Comparison of ENCODE assay signal across 18 mouse cellular contexts in genomic region chr17:62939171-62939570, GRCm38 (mm10). TPM values are rescaled to one million over a fixed set of nuclear protein-coding genes. Genes with fewer than 3 reads are reported as not detected.
DNase-seq lines count a peak whose midpoint lies in the region; ATAC-seq and TF ChIP-seq lines count a peak whose summit lies in the region.
"Had no signal": no experiment of that assay in that cellular context is flagged by ENCODE, and none has a peak within 500 bp of the region (broad histone marks: within the 10 kb centered on the region; RNA-seq: fewer than 3 reads in every experiment).

No protein-coding gene starts in this region.

- TF ChIP-seq POLR2A in brain, embryonic 14.5 days (IDR thresholded peaks at IDR 0.05; ENCODE audit: borderline replicate concordance, extremely low read depth, insufficient read depth, insufficient read length, poor library complexity, severe bottlenecking): no peak

- H3K4me3 ChIP-seq in heart, postnatal 0 days (ENCODE audit: low read depth, low read length): no peak overlapping the region
- H3K4me3 ChIP-seq in lung, embryonic 14.5 days (ENCODE audit: low read depth, low read length): no peak overlapping the region
- H3K4me3 ChIP-seq: lung, embryonic 15.5 days had no signal

- no peak overlapping the region for H3K27ac ChIP-seq in heart, postnatal 0 days (ENCODE audit: low read depth)
- H3K27ac ChIP-seq in lung, embryonic 14.5 days (ENCODE audit: low read depth): no peak overlapping the region
- H3K27ac ChIP-seq: lung, embryonic 15.5 days had no signal

- no peaks in the 10 kb centered on the region for H3K36me3 ChIP-seq in heart, postnatal 0 days (replicated peaks; ENCODE audit: control insufficient read depth, insufficient read depth, low read length)
- H3K36me3 ChIP-seq in lung, embryonic 14.5 days (ENCODE audit: insufficient read depth): no peaks in the 10 kb centered on the region
- H3K36me3 ChIP-seq: heart, embryonic 12.5 days; limb, embryonic 10.5 days; lung, embryonic 15.5 days had no signal

- H3K27me3 ChIP-seq in heart, postnatal 0 days (ENCODE audit: control insufficient read depth, insufficient read depth, low read length): no peaks in the 10 kb centered on the region
- H3K27me3 ChIP-seq in lung, embryonic 14.5 days (ENCODE audit: insufficient read depth, low read length): no peaks in the 10 kb centered on the region
- H3K27me3 ChIP-seq: heart, embryonic 12.5 days; lung, embryonic 15.5 days had no signal

- no peaks in the 10 kb centered on the region for H3K9me3 ChIP-seq in heart, postnatal 0 days (replicated peaks; ENCODE audit: control insufficient read depth, low read length)
- no peaks in the 10 kb centered on the region for H3K9me3 ChIP-seq in lung, embryonic 14.5 days (ENCODE audit: low read depth, low read length)
- H3K9me3 ChIP-seq: heart, embryonic 12.5 days; limb, embryonic 10.5 days; lung, embryonic 15.5 days had no signal

- 0 out of 2 replicates have a peak, but pooled peaks cover 3% of the 10 kb centered on the region for H3K4me1 ChIP-seq in heart, postnatal 0 days (ENCODE audit: control insufficient read depth, insufficient read depth)
- H3K4me1 ChIP-seq in lung, embryonic 14.5 days (ENCODE audit: insufficient read depth): peaks cover 6% of the 10 kb centered on the region

- 39% methylated on average over 4 of the region's 4 CpGs for WGBS in heart, postnatal 0 days
- 69% methylated on average over 4 of the region's 4 CpGs for WGBS in lung, embryonic 14.5 days

- H3K4me2 ChIP-seq in heart, postnatal 0 days (ENCODE audit: low read depth, low read length): no peak overlapping the region
- no peak overlapping the region for H3K4me2 ChIP-seq in lung, embryonic 14.5 days
- H3K4me2 ChIP-seq: liver, embryonic 11.5 days; lung, embryonic 15.5 days had no signal

- no peak overlapping the region for H3K9ac ChIP-seq in heart, postnatal 0 days (replicated peaks; ENCODE audit: low read depth, low read length)
- H3K9ac ChIP-seq in lung, embryonic 14.5 days: no peak overlapping the region
- H3K9ac ChIP-seq: heart, embryonic 12.5 days; lung, embryonic 15.5 days had no signal

- ATAC-seq in heart, postnatal 0 days (ENCODE audit: insufficient read depth, low read depth): no peak
- no peak for ATAC-seq in lung, embryonic 14.5 days (ENCODE audit: insufficient read depth)
- ATAC-seq: hindbrain, embryonic 16.5 days; intestine, postnatal 0 days had no signal

- TF ChIP-seq CTCF in heart, postnatal 0 days (IDR thresholded peaks at IDR 0.05; ENCODE audit: low read depth): no peak
- TF ChIP-seq CTCF in lung, embryonic 14.5 days (IDR thresholded peaks at IDR 0.05; ENCODE audit: low read depth): no peak
- no peak for TF ChIP-seq CTCF in brain, embryonic 14.5 days (IDR thresholded peaks at IDR 0.05; ENCODE audit: borderline replicate concordance, extremely low read depth, insufficient read depth, insufficient read length)

- TF ChIP-seq EP300 in heart, postnatal 0 days (IDR thresholded peaks at IDR 0.05; ENCODE audit: low read depth): no peak

- DNase-seq in adrenal gland, adult 2 months: peak; percentile 18
- no peak for DNase-seq in adrenal gland, postnatal 4 days (ENCODE audit: low spot score in 2 of 2)
- DNase-seq in heart, postnatal 0 days (ENCODE audit: low spot score): peak; percentile 49
- DNase-seq in heart, adult 8-10 months (ENCODE audit: low spot score): no peak
- DNase-seq in lung, embryonic 14.5 days: peak; percentile 49
- DNase-seq in lung, postnatal 36 days: no peak
- peak; percentile 57 for DNase-seq in brain, embryonic 14.5 days (ENCODE audit: low read depth)
- DNase-seq in ovary, adult 18-20 months (ENCODE audit: low spot score): no peak
- DNase-seq: cerebellum, postnatal 10 days; heart, postnatal 4 days had no signal

RNA-seq across cellular contexts. Expression of gene Efna5, which starts 58.1 kb away (rescaled TPM):
- total RNA-seq in adrenal gland, adult 2 months (2021): 10 to 100 TPM; 20.4 to 22.6 TPM
- 2.9 and 3.7 TPM in 2 replicates for polyA plus RNA-seq in adrenal gland, adult 2 months (2012; rRNA removed)
- 10 to 100 TPM; 32.9 to 40.6 TPM for total RNA-seq in adrenal gland, postnatal 4 days (2021)
- 3.7 and 5.4 TPM in 2 replicates for total RNA-seq in heart, postnatal 0 days (2014; rRNA removed; ENCODE audit: low replicate concordance)
- 16.2 and 17.0 TPM in 2 replicates for polyA plus RNA-seq in heart, postnatal 0 days (2015; fragmentation: Nextera tagmentation; extraction: Ambion mirVana)
- total RNA-seq in heart, adult 8-10 months (2022): 10 to 100 TPM; 17.4 to 20.1 (median 19.1) TPM
- polyA plus RNA-seq in lung, embryonic 14.5 days (2014; fragmentation: Nextera tagmentation; extraction: Ambion mirVana): 14.8 and 15.5 TPM in 2 replicates
- polyA plus RNA-seq in brain, embryonic 14.5 days (2012; rRNA removed): 8.4 and 21.5 TPM in 2 replicates
- total RNA-seq: megakaryocyte progenitor cell, adult 5-6 weeks; MEL had no signal

Comparison
In these comparisons a context has a peak if more than half of its experiments do, and no peak if none do; other contexts are left out.
1. DNase-seq: peak in adrenal gland, adult 2 months (single experiment), heart, postnatal 0 days (single experiment), lung, embryonic 14.5 days (single experiment) and brain, embryonic 14.5 days (single experiment); none in adrenal gland, postnatal 4 days (0 of 2), heart, adult 8-10 months (single experiment), lung, postnatal 36 days (single experiment) and ovary, adult 18-20 months (single experiment).